Comparison of ENCODE assay signal across 9 mouse cellular contexts in the genomic region with DNA sequence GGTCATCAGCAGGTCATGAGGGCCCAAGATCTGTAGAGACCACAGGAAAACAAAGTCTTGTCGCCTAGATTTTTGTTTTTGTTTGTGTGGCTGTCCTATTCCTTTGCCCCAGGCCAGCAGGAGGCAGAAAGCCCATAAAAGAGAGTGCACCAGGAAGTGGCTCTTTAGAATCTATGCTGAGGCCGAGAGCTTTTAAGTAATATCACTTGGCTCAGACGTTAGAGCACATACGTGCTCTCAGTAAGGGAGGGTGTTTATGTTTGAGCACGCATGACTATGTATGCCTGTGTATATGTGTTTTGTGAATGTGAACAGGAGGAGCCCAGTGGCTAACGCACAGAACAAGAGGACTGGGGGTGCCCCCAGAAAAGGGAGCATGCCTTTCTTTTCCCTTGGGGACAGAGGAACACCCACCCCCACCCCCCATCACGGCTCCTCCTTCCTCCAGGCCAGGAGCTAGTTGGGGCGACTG. TPM values are rescaled to one million over a fixed set of nuclear protein-coding genes. Genes with fewer than 3 reads are reported as not detected.
A peak's percentile ranks its signal among the peaks of the same experiment; 100 is the strongest.
DNase-seq lines count a peak whose midpoint lies in the region; ATAC-seq and TF ChIP-seq lines count a peak whose summit lies in the region.
"Had no signal": no experiment of that assay in that cellular context is flagged by ENCODE, and none has a peak within 500 bp of the region (broad histone marks: within the 10 kb centered on the region; RNA-seq: fewer than 3 reads in every experiment).

No protein-coding gene starts in this region.

- TF ChIP-seq CTCF in heart, adult 2 months (IDR thresholded peaks at IDR 0.05): no peak

- no peaks in the 10 kb centered on the region for H3K9me3 ChIP-seq in heart, embryonic 16.5 days (replicated peaks; ENCODE audit: control insufficient read depth, low read length)
- no peaks in the 10 kb centered on the region for H3K9me3 ChIP-seq in embryonic facial prominence, embryonic 11.5 days (replicated peaks; ENCODE audit: control insufficient read depth, low read length)
- no peaks in the 10 kb centered on the region for H3K9me3 ChIP-seq in limb, embryonic 10.5 days (replicated peaks)
- no peaks in the 10 kb centered on the region for H3K9me3 ChIP-seq in neural tube, embryonic 14.5 days (ENCODE audit: control insufficient read depth, low read length)
- H3K9me3 ChIP-seq: G1E had no signal

- ATAC-seq in heart, embryonic 16.5 days (replicated peaks; ENCODE audit: extremely low read depth, insufficient read depth, low FRiP score): peak; percentile 42
- no peak for ATAC-seq in embryonic facial prominence, embryonic 11.5 days (replicated peaks; ENCODE audit: insufficient number of reproducible peaks, low FRiP score, low TSS enrichment, low read depth)
- ATAC-seq in neural tube, embryonic 14.5 days (ENCODE audit: low read depth): no peak

- intact Hi-C loops in heart, adult 2 months (cut with DNase I): no loop called here

- no peaks in the 10 kb centered on the region for H3K36me3 ChIP-seq in heart, embryonic 16.5 days (ENCODE audit: control insufficient read depth, insufficient read depth)
- no peaks in the 10 kb centered on the region for H3K36me3 ChIP-seq in heart, adult 2 months (ENCODE audit: control insufficient read depth, insufficient read depth, low read length)
- H3K36me3 ChIP-seq in embryonic facial prominence, embryonic 11.5 days (replicated peaks; ENCODE audit: control insufficient read depth, insufficient read depth, low read depth, low read length): no peaks in the 10 kb centered on the region
- no peaks in the 10 kb centered on the region for H3K36me3 ChIP-seq in limb, embryonic 10.5 days
- H3K36me3 ChIP-seq in neural tube, embryonic 14.5 days (ENCODE audit: control insufficient read depth, insufficient read depth, low read length): no peaks in the 10 kb centered on the region
- H3K36me3 ChIP-seq: G1E had no signal

- peak overlapping the region; percentile 52 for H3K9ac ChIP-seq in heart, embryonic 16.5 days (ENCODE audit: low read length)
- H3K9ac ChIP-seq in heart, adult 2 months (ENCODE audit: low read depth, low read length): no peak overlapping the region
- H3K9ac ChIP-seq in embryonic facial prominence, embryonic 11.5 days (replicated peaks; ENCODE audit: low read length): no peak overlapping the region
- no peak overlapping the region for H3K9ac ChIP-seq in neural tube, embryonic 14.5 days (replicated peaks; ENCODE audit: low read depth, low read length)

- 13% methylated on average over 8 of the region's 8 CpGs for WGBS in heart, embryonic 16.5 days
- WGBS in heart, adult 2 months: 27% methylated on average over 8 of the region's 8 CpGs
- 12% methylated on average over 8 of the region's 8 CpGs for WGBS in embryonic facial prominence, embryonic 11.5 days
- 9% methylated on average over 8 of the region's 8 CpGs for WGBS in limb, embryonic 10.5 days
- WGBS in neural tube, embryonic 14.5 days: 6% methylated on average over 8 of the region's 8 CpGs

- H3K79me2 ChIP-seq in heart, adult 2 months (replicated peaks; ENCODE audit: control insufficient read depth, insufficient read depth, low read length): no peaks in the 10 kb centered on the region

- H3K27me3 ChIP-seq in heart, embryonic 16.5 days (ENCODE audit: control insufficient read depth, insufficient read depth, low read length): no peaks in the 10 kb centered on the region
- 0 out of 2 replicates have a peak, but pooled peaks cover 1% of the 10 kb centered on the region for H3K27me3 ChIP-seq in heart, adult 2 months (ENCODE audit: control insufficient read depth, insufficient read depth, low read length)
- peaks cover 7% of the 10 kb centered on the region; the same call in 1 of the 2 replicates for H3K27me3 ChIP-seq in embryonic facial prominence, embryonic 11.5 days (ENCODE audit: control insufficient read depth, insufficient read depth, low read length)
- H3K27me3 ChIP-seq in limb, embryonic 10.5 days (ENCODE audit: low read depth, poor library complexity, severe bottlenecking): peaks cover 22% of the 10 kb centered on the region
- peaks cover 10% of the 10 kb centered on the region; the same call in 1 of the 2 replicates for H3K27me3 ChIP-seq in neural tube, embryonic 14.5 days (ENCODE audit: control insufficient read depth, insufficient read depth, low read length)

- H3K4me1 ChIP-seq in heart, embryonic 16.5 days (ENCODE audit: control insufficient read depth, insufficient read depth, low read length): peaks cover 6% of the 10 kb centered on the region
- H3K4me1 ChIP-seq in heart, adult 2 months (ENCODE audit: control insufficient read depth, insufficient read depth, low read length): no peaks in the 10 kb centered on the region; the same call in 1 of the 2 replicates
- peaks cover 4% of the 10 kb centered on the region; the same call in 1 of the 2 replicates for H3K4me1 ChIP-seq in embryonic facial prominence, embryonic 11.5 days (ENCODE audit: control insufficient read depth, insufficient read depth, low read length)
- peaks cover 22% of the 10 kb centered on the region for H3K4me1 ChIP-seq in limb, embryonic 10.5 days
- no peaks in the 10 kb centered on the region for H3K4me1 ChIP-seq in neural tube, embryonic 14.5 days (ENCODE audit: control insufficient read depth, insufficient read depth, low read length)

- H3K27ac ChIP-seq in heart, embryonic 16.5 days (ENCODE audit: low read length): peak overlapping the region; percentile 61
- H3K27ac ChIP-seq in heart, adult 2 months: no peak overlapping the region
- no peak overlapping the region for H3K27ac ChIP-seq in embryonic facial prominence, embryonic 11.5 days (replicated peaks; ENCODE audit: low read depth, low read length)
- peak overlapping the region; percentile 84 for H3K27ac ChIP-seq in limb, embryonic 10.5 days
- no peak overlapping the region for H3K27ac ChIP-seq in neural tube, embryonic 14.5 days (ENCODE audit: low read depth, low read length)

- no peak for DNase-seq in heart, adult 2 months
- no peak for DNase-seq in embryonic facial prominence, embryonic 11.5 days (ENCODE audit: low spot score)
- peak; percentile 39 for DNase-seq in limb, embryonic 10.5 days (ENCODE audit: low spot score)
- no peak for DNase-seq in cerebellum, adult 8-10 months
- DNase-seq in cerebellum, adult 11 months: no peak
- no peak for DNase-seq in yolk sac, embryonic 10.5 days (ENCODE audit: low spot score)

- peak overlapping the region; percentile 56 for H3K4me3 ChIP-seq in heart, embryonic 16.5 days (ENCODE audit: low read length)
- no peak overlapping the region for H3K4me3 ChIP-seq in heart, adult 2 months
- no peak overlapping the region; the same call in 1 of the 2 replicates for H3K4me3 ChIP-seq in embryonic facial prominence, embryonic 11.5 days (ENCODE audit: low read depth, low read length)
- peak overlapping the region; percentile 56 for H3K4me3 ChIP-seq in limb, embryonic 10.5 days
- H3K4me3 ChIP-seq in neural tube, embryonic 14.5 days (ENCODE audit: low read depth, low read length): no peak overlapping the region

- no peak for TF ChIP-seq POLR2A in heart, adult 2 months (IDR thresholded peaks at IDR 0.05; ENCODE audit: insufficient read depth, low read depth, low read length)

- TF ChIP-seq EP300 in heart, adult 2 months (IDR thresholded peaks at IDR 0.05; ENCODE audit: insufficient read depth, low read depth, low read length): no peak

- H3K4me2 ChIP-seq in heart, embryonic 16.5 days (ENCODE audit: low read depth, low read length): peak overlapping the region; percentile 78
- peak overlapping the region; percentile 84 for H3K4me2 ChIP-seq in embryonic facial prominence, embryonic 11.5 days (ENCODE audit: low read depth, low read length)
- peak overlapping the region; percentile 50; the same call in 1 of the 2 replicates for H3K4me2 ChIP-seq in neural tube, embryonic 14.5 days (ENCODE audit: low read depth, low read length)

RNA-seq across cellular contexts. Expression of a gene that starts 17.7 kb away (rescaled TPM):
- 0.33 and 0.37 TPM in 2 replicates for polyA plus RNA-seq in heart, embryonic 16.5 days (2015; fragmentation: Nextera tagmentation; extraction: Ambion mirVana)
- total RNA-seq in heart, adult 2 months (2021): not detected
- 0.32 and 1.1 TPM in 2 replicates for polyA plus RNA-seq in heart, adult 2 months (2012; rRNA removed)
- 0.38 and 0.78 TPM in 2 replicates for polyA plus RNA-seq in embryonic facial prominence, embryonic 11.5 days (2014; fragmentation: Nextera tagmentation; extraction: Ambion mirVana)
- 0.54 and 0.67 TPM in 2 replicates for polyA plus RNA-seq in limb, embryonic 10.5 days (2016; fragmentation: Nextera tagmentation; extraction: Ambion mirVana)
- not detected in 2 replicates for polyA plus RNA-seq in neural tube, embryonic 14.5 days (2014; fragmentation: Nextera tagmentation; extraction: Ambion mirVana)
- polyA plus RNA-seq: G1E had no signal

RNA-seq across cellular contexts. Expression of a gene that starts 32.8 kb away (rescaled TPM):
- polyA plus RNA-seq in heart, embryonic 16.5 days (2015; fragmentation: Nextera tagmentation; extraction: Ambion mirVana): 17.3 and 17.4 TPM in 2 replicates
- 1 to 10 TPM; 1.7 to 3.5 TPM for total RNA-seq in heart, adult 2 months (2021)
- polyA plus RNA-seq in heart, adult 2 months (2012; rRNA removed): 5.9 and 7.5 TPM in 2 replicates
- polyA plus RNA-seq in embryonic facial prominence, embryonic 11.5 days (2014; fragmentation: Nextera tagmentation; extraction: Ambion mirVana): 47.4 and 48.7 TPM in 2 replicates
- polyA plus RNA-seq in limb, embryonic 10.5 days (2016; fragmentation: Nextera tagmentation; extraction: Ambion mirVana): 76.0 and 78.5 TPM in 2 replicates
- polyA plus RNA-seq in neural tube, embryonic 14.5 days (2014; fragmentation: Nextera tagmentation; extraction: Ambion mirVana): 32.1 and 32.4 TPM in 2 replicates

RNA-seq across cellular contexts. Expression of a gene that starts 51.0 kb away (rescaled TPM):
- polyA plus RNA-seq in heart, embryonic 16.5 days (2015; fragmentation: Nextera tagmentation; extraction: Ambion mirVana): 2.3 and 2.6 TPM in 2 replicates
- total RNA-seq in heart, adult 2 months (2021): under 1 TPM in 1 of 2 experiments, not detected in 1; 0.31 TPM
- 0.80 and 0.82 TPM in 2 replicates for polyA plus RNA-seq in heart, adult 2 months (2012; rRNA removed)
- polyA plus RNA-seq in embryonic facial prominence, embryonic 11.5 days (2014; fragmentation: Nextera tagmentation; extraction: Ambion mirVana): 0.38 and 0.55 TPM in 2 replicates
- 1.2 and 1.5 TPM in 2 replicates for polyA plus RNA-seq in limb, embryonic 10.5 days (2016; fragmentation: Nextera tagmentation; extraction: Ambion mirVana)
- 1.5 and 2.7 TPM in 2 replicates for polyA plus RNA-seq in neural tube, embryonic 14.5 days (2014; fragmentation: Nextera tagmentation; extraction: Ambion mirVana)
- polyA plus RNA-seq: G1E had no signal

RNA-seq across cellular contexts. Expression of a gene that starts 53.4 kb away (rescaled TPM):
- 0.18 and 0.19 TPM in 2 replicates for polyA plus RNA-seq in heart, embryonic 16.5 days (2015; fragmentation: Nextera tagmentation; extraction: Ambion mirVana)
- under 1 TPM in 1 of 2 experiments, not detected in 1; 0.07 TPM for total RNA-seq in heart, adult 2 months (2021)
- 0.09 and 0.14 TPM in 2 replicates for polyA plus RNA-seq in heart, adult 2 months (2012; rRNA removed)
- 0.38 and 0.43 TPM in 2 replicates for polyA plus RNA-seq in embryonic facial prominence, embryonic 11.5 days (2014; fragmentation: Nextera tagmentation; extraction: Ambion mirVana)
- polyA plus RNA-seq in limb, embryonic 10.5 days (2016; fragmentation: Nextera tagmentation; extraction: Ambion mirVana): 0.77 and 0.96 TPM in 2 replicates
- 0.61 and 0.64 TPM in 2 replicates for polyA plus RNA-seq in neural tube, embryonic 14.5 days (2014; fragmentation: Nextera tagmentation; extraction: Ambion mirVana)

Comparison
In these comparisons a context has a peak if more than half of its experiments do, and no peak if none do; other contexts are left out.
1. H3K27ac ChIP-seq: peak in heart, embryonic 16.5 days (single experiment) and limb, embryonic 10.5 days (single experiment); none in heart, adult 2 months (single experiment), embryonic facial prominence, embryonic 11.5 days (single experiment) and neural tube, embryonic 14.5 days (single experiment).
2. H3K4me3 ChIP-seq: peak in heart, embryonic 16.5 days (single experiment) and limb, embryonic 10.5 days (single experiment); none in heart, adult 2 months (single experiment), embryonic facial prominence, embryonic 11.5 days (single experiment) and neural tube, embryonic 14.5 days (single experiment).
3. Peak in every context shown above with its lines, with median percentiles within 50 percentile points of each other: H3K4me2 ChIP-seq.